10 mouse cellular contexts compared by ENCODE assay signal in the genomic region with DNA sequence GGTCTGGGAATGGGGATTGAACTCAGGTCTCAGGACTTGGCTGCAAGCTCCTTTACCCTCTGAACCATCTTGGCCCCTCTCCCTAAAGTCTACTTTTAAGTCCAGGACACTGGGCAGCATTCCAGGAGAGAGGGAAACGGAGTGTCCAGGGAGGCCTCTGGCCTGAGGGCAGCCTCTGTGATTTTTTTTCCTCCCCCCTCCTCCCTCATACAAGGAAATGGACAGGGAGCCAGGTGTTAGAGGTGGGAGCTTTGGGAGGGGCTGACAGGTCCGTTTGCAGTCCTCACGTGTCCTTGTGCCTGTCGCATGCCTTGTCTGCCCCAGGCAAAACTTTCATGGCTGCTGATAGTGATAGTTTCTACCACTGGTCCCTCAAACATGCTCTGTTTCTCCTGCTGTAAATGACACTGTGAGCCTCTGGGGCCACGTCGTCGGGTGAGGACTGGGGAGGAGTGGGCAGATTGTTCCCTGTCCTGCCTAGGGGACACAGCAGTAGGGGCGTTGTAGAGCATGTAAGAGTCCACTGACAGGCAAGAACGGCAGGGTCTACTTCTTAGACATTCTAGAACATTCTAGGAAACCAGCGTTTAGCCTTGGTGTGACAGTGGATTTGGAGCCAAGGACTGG. TPM values are rescaled to one million over a fixed set of nuclear protein-coding genes. Genes with fewer than 3 reads are reported as not detected.
A peak's percentile ranks its signal among the peaks of the same experiment; 100 is the strongest.
DNase-seq lines count a peak whose midpoint lies in the region; ATAC-seq lines count a peak whose summit lies in the region.
"Had no signal": no experiment of that assay in that cellular context is flagged by ENCODE, and none has a peak within 500 bp of the region (broad histone marks: within the 10 kb centered on the region; RNA-seq: fewer than 3 reads in every experiment).

No protein-coding gene starts in this region.

- peak; percentile 4; the same call in 1 of the 2 replicates for ATAC-seq in intestine, embryonic 15.5 days
- no peak for ATAC-seq in liver, embryonic 12.5 days

- peaks cover 28% of the 10 kb centered on the region for H3K36me3 ChIP-seq in intestine, embryonic 15.5 days
- peaks cover 79% of the 10 kb centered on the region for H3K36me3 ChIP-seq in liver, embryonic 12.5 days

- 0 out of 2 replicates have a peak overlapping the region, but pooled peaks have one; percentile 14 for H3K9ac ChIP-seq in intestine, embryonic 15.5 days
- no peak overlapping the region for H3K9ac ChIP-seq in liver, embryonic 12.5 days

- no peak overlapping the region for H3K4me3 ChIP-seq in intestine, embryonic 15.5 days (replicated peaks)
- no peak overlapping the region for H3K4me3 ChIP-seq in liver, embryonic 12.5 days

- H3K4me1 ChIP-seq in intestine, embryonic 15.5 days (replicated peaks) = peaks cover 67% of the 10 kb centered on the region
- peaks cover 92% of the 10 kb centered on the region for H3K4me1 ChIP-seq in liver, embryonic 12.5 days

- no peaks in the 10 kb centered on the region for H3K27me3 ChIP-seq in intestine, embryonic 15.5 days (replicated peaks)
- H3K27me3 ChIP-seq in liver, embryonic 12.5 days (replicated peaks) = no peaks in the 10 kb centered on the region

- intact Hi-C loops in heart, postnatal 10 days (cut with DNase I) = no loop called here

- peak overlapping the region; percentile 65 for H3K27ac ChIP-seq in intestine, embryonic 15.5 days
- H3K27ac ChIP-seq in liver, embryonic 12.5 days = peak overlapping the region; percentile 71

- WGBS in intestine, embryonic 15.5 days = 55% methylated on average over 10 of the region's 10 CpGs
- WGBS in liver, embryonic 12.5 days (ENCODE audit: insufficient replicate concordance) = 63% methylated on average over 10 of the region's 10 CpGs

- peak; percentile 91 for DNase-seq in heart, adult 11 months
- no peak for DNase-seq in heart, postnatal 10 days
- DNase-seq in MN1 (ENCODE audit: low spot score) = peak; percentile 62
- no peak for DNase-seq in spleen, postnatal 36 days (ENCODE audit: low spot score in 2 of 2)
- no peak for DNase-seq in retina, embryonic 14.5 days (ENCODE audit: low spot score)
- no peak for DNase-seq in thymus, postnatal 25 days

- no peaks in the 10 kb centered on the region for H3K9me3 ChIP-seq in intestine, embryonic 15.5 days
- no peaks in the 10 kb centered on the region for H3K9me3 ChIP-seq in liver, embryonic 12.5 days (replicated peaks)

- peak overlapping the region; percentile 30 for H3K4me2 ChIP-seq in intestine, embryonic 15.5 days (replicated peaks)
- peak overlapping the region; percentile 9; the same call in 1 of the 2 replicates for H3K4me2 ChIP-seq in liver, embryonic 12.5 days

RNA-seq across cellular contexts. Expression of a gene that starts 9.6 kb away (rescaled TPM):
- total RNA-seq in heart, postnatal 10 days (2021) = 1 to 10 TPM; 3.1 to 3.2 TPM
- polyA plus RNA-seq in intestine, embryonic 15.5 days (2015; fragmentation: Nextera tagmentation; extraction: Ambion mirVana) = 18.7 and 19.0 TPM in 2 replicates
- polyA plus RNA-seq in liver, embryonic 12.5 days (2016; fragmentation: Nextera tagmentation; extraction: Ambion mirVana) = 5.6 and 6.4 TPM in 2 replicates

RNA-seq across cellular contexts. Expression of a gene that starts 15.4 kb away (rescaled TPM):
- 10 to 100 TPM; 93.4 to 94.9 TPM for total RNA-seq in heart, postnatal 10 days (2021)
- polyA plus RNA-seq in intestine, embryonic 15.5 days (2015; fragmentation: Nextera tagmentation; extraction: Ambion mirVana) = 108 and 116 TPM in 2 replicates
- 67.5 and 74.1 TPM in 2 replicates for polyA plus RNA-seq in liver, embryonic 12.5 days (2016; fragmentation: Nextera tagmentation; extraction: Ambion mirVana)

RNA-seq across cellular contexts. Expression of a gene that starts 19.6 kb away (rescaled TPM):
- under 1 TPM; 0.17 to 0.22 TPM for total RNA-seq in heart, postnatal 10 days (2021)
- polyA plus RNA-seq in intestine, embryonic 15.5 days (2015; fragmentation: Nextera tagmentation; extraction: Ambion mirVana) = 0.52 and 1.1 TPM in 2 replicates
- 0.35 and 0.43 TPM in 2 replicates for polyA plus RNA-seq in liver, embryonic 12.5 days (2016; fragmentation: Nextera tagmentation; extraction: Ambion mirVana)

RNA-seq across cellular contexts. Expression of a gene that starts 23.6 kb away (rescaled TPM):
- 10 to 100 TPM; 22.7 to 23.4 TPM for total RNA-seq in heart, postnatal 10 days (2021)
- polyA plus RNA-seq in intestine, embryonic 15.5 days (2015; fragmentation: Nextera tagmentation; extraction: Ambion mirVana) = 90.3 and 94.8 TPM in 2 replicates
- 99.9 and 114 TPM in 2 replicates for polyA plus RNA-seq in liver, embryonic 12.5 days (2016; fragmentation: Nextera tagmentation; extraction: Ambion mirVana)

RNA-seq across cellular contexts. Expression of a gene that starts 25.7 kb away (rescaled TPM):
- not detected for total RNA-seq in heart, postnatal 10 days (2021)
- polyA plus RNA-seq in intestine, embryonic 15.5 days (2015; fragmentation: Nextera tagmentation; extraction: Ambion mirVana) = 17.7 TPM in 1 of 2 replicates, not detected in the other
- 0.98 and 11.0 TPM in 2 replicates for polyA plus RNA-seq in liver, embryonic 12.5 days (2016; fragmentation: Nextera tagmentation; extraction: Ambion mirVana)
- total RNA-seq: hematopoietic stem cell, adult 5-6 weeks had no signal
- polyA plus RNA-seq: neural tube, embryonic 11.5 days had no signal

Comparison
In these comparisons a context has a peak if more than half of its experiments do, and no peak if none do; other contexts are left out.
1. DNase-seq: peak in heart, adult 11 months (single experiment) and MN1 (single experiment); none in heart, postnatal 10 days (0 of 2), spleen, postnatal 36 days (0 of 2), retina, embryonic 14.5 days (single experiment) and thymus, postnatal 25 days (single experiment).